Mouse (Mus musculus) CD4-positive, CD25-positive, alpha-beta regulatory T cell, adult 2 months (primary cell): ENCODE results near the gene 9330182L06Rik.

Source experiments
- DNase-seq: peaks from one replicate; pipeline ENCODE4 v3.0.0-alpha.2; 2012; ENCODE audit warnings: low read depth, low spot score

The 9330182L06Rik gene

DNA sequence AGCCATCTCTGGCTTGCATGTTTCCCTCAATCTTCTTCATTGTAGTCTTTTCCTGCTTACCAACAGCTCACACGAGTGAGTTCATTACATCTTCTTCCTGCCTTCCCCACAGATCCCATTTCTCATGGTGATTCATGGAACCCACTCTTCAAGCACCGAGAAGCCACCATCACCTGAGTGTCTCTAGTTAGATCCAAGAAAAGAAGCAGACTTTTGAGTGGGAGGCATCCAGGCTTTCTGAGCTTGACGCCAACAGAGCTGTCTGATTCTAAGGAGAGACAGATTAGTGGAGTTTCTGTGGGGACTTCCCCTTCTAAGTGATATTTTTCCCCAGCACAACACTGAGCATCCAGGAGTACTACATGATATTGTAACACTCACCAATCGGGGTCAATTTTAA, 259.6 kb downstream of the 9330182L06Rik start:
- DNase-seq: no peak
